Mouse (Mus musculus): ENCODE results near the gene Rundc1.
A peak's percentile ranks its signal among the peaks of the same experiment; 100 is the strongest.
"Not testable (repeated sequence)": the region's sequence is repeated elsewhere in the genome, so short reads cannot be mapped to it uniquely, and the experiment has no call there.

Gene Rundc1

DNA sequence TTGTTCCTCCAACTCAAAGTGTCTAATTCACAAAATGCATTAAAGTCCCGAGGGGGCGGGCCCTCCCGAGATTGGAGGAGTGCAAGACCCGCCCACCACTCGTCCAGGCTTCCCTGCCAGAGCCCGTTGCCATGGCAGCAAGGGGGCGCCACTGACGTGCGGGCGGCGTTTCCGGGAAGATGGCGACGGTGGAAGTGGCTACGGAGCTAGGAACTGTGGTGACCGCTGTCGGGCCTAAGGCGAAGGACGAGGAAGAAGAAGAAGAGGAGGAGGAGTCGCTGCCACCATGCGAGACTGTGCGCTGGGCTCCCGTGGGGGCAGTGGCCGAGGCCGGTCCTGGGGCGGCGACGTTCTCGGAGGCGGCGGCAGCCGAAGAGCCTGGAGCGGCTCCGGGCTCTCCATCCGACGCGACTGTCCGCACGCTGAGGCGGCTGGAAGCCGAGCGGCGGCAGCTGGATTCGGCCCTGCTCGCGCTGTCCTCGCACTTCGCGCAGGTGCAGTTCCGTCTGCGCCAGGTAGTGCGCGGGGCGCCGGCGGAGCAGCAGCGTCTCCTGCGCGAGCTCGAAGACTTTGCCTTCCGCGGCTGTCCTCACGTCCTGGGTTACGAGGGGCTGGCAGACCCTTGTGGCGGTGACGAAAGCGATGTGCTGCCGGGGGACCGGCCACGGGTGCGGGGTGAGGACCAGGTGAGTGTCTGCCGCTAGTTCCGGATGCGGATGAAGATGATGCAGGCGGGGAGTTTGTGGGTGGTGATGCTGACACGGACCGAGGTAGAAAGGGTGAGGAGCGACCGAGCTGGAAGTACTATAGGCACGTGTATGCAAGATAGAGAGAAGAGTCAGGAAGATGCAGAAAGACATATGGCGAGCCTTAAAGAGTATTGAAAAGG is at the start of gene Rundc1, which contains the start of gene Ptges3l:
Rundc1 (plus strand) TSS at position 161 of the 889 bp plus-strand sequence.
Ptges3l (minus strand) TSS at position 409 of the 889 bp plus-strand sequence.
- peak; percentile 98 for DNase-seq (ENCODE audit: low spot score in 2 of 2)

DNA sequence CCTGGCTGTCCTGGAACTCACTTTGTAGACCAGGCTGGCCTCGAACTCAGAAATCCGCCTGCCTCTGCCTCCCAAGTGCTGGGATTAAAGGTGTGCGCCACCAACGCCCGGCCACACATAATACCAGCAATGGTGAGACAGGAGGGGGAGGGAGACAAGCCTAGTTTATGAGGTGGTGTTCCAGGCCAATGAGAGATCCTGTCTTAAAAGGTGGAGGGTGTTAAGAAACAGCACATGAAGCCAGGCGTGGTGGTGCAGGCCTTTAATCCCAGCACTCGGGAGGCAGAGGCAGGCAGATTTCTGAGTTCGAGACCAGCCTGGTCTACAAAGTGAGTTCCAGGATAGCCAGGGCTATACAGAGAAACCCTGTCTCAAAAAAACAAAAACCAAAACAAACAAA is 46.7 kb upstream of the Rundc1 start:
- not testable (repeated sequence) for DNase-seq (ENCODE audit: low spot score in 2 of 2)

DNA sequence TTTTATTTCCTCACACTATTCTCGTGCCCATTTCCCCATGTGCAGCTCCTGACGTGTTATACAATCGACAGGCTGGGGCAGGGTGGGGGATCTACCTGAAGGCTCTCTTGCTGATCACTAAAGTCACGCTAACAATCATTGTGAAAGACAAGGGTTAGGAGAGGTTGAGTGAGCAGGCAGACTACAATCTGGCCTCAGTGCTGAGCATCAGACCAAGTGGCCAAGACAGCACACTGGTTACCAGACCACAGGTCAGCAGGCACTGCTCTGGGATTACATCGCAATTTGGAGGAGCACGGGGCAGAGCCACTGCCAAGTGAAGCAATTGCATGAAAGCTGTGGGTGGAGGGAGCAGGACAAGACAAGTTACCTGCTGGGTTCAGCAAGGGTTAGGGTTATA is 46.0 kb upstream of the Rundc1 start:
- no peak for DNase-seq (ENCODE audit: low spot score in 2 of 2)

DNA sequence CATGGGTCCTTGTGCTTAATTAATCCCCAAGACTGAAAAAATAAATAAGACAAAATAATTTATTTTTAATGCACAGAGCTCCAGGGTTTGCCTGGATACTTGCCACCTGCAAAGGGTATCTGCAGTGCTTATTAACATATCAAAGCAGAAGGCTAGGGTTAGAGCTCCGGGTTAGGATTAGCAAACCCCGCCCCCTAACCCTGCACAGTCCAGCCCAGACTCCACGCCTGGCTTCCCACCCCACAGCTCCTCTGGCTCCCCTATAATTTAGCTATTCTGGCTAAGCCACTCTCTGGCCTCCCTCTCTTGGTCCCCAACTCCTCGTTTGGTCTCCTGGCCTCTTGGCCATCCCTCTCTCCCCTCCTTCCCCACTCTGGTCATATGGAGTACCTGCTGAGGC is 43.1 kb upstream of the Rundc1 start:
- no peak for DNase-seq (ENCODE audit: low spot score in 2 of 2)

DNA sequence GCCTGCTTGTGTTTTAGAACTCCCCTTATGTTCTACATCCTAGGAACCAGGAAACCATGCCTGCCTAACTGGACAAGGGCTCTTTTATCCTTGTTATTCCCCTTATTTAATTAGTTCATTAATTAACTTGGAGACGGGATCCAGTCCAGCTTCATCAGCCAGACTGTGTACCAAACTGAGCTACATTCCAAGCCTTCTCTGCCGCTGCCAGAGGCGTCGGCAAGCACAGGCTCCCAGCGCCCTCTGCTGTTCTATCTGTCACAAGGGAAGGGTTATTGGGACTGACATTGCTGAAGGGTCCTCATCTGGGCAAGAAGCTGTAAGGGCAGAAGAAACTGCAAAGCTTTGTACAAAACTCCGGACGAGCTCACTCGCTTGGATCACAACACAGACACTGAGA is 29.8 kb upstream of the Rundc1 start:
- peak; percentile 17 to 28 for DNase-seq (ENCODE audit: low spot score in 2 of 2)

DNA sequence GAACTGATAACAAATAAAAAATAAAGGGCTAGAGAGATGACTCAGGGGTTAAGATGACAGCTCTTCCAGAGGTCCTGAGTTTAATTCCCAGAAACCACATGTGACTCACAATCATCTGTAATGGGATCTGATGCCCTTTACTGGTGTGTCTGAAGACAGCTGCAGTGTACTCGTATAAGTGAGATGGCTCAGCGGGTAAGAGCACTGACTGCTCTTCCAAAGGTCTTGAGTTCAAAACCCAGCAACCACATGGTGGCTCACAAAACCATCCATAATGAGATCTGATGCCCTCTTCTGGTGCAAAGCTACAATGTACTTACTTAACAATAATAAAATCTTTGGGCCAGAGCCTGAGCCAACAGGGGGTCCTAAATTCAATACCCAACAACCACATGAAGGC is 9.6 kb upstream of the Rundc1 start:
- no peak for DNase-seq (ENCODE audit: low spot score in 2 of 2)

DNA sequence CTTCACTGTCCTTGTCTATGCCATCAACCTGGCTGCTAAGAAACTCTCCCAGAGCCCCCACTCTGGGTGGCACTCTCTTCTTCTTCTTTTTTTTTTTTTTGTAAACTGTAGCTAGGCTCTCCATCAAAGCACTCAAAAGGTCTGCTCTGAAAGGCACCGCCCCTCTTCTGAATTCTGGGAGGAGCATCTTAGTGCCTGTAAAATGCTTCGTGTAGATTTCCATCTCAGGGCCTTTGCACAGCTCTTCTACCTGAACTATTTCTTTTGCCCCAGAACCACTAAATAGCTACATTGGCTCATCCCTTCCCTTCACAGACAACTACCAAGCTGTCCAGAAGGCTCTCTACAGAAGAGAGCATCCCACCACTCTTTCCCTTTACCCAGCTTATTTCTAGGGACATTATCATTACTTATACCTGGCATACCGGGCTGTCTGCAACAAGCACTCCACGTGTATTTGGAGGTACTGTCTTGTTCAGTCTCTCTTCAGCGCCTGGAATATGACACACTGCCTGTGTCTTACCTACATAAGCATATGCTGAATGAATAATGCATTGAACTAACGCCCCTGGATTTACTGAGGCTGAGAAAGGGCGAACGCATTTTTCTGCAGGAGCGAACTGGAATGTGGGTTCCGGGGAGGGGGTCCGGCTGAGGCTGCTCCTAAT is 8.3 kb upstream of the Rundc1 start:
- DNase-seq (ENCODE audit: low spot score in 2 of 2): no peak

DNA sequence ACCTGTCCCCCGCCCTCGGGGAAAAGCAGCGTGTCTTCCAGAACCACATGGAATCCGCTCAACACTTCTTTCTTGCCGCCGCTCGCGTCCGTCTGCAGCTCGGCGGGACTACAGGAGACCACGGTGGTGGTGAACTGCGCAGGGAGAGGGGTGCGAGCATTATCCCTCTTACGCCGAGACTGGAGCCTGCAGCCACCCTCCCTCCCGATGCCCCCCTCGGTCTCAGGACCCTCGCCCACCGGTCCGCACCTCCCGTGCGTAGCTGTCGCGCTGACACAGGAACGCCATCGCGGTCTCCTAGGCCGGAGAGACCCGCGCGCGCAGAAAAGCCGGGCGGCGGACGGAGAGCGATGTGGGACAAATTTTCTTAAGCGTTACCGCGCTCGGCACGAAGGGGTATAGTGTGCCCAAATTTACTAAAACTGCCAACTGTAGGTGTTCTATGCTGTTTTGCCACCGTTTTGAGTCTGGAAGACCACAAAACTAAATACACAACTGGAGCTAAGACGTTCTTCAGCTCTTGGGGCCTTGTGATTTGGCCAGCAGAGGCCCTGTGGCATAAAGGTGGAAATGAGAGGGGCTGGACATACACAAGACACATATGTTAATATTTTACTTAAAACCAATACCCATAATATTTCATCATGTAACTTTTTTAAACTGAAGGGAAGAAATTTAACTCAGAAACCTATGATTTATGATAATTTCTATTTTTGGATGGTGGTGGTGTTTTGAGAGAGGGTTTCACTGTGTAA is 7.6 kb upstream of the Rundc1 start, which contains the start of gene Aarsd1:
Aarsd1 (minus strand) TSS at position 515 of the 755 bp plus-strand sequence.
- DNase-seq (ENCODE audit: low spot score in 2 of 2): peak; percentile 81

DNA sequence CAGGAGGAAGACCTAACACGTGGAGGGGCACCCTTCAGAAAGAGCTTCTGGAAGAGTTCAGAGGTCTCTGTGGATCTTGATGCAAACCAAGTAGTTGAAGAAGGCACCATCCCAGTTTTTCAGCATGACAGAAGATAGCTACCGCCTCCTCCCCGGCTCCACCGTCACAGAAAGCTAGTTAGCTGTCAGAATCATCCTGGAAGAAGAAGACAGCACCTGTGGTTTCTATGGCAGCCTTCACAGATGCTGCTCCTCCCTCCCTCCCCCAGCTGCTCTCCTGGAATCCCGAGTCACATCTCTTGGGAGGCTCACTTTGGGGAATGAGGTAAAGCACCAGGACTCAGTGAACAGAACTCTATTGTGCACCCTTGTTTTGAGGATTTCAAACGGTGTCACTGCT is 5.9 kb upstream of the Rundc1 start:
- no peak for DNase-seq (ENCODE audit: low spot score in 2 of 2)

DNA sequence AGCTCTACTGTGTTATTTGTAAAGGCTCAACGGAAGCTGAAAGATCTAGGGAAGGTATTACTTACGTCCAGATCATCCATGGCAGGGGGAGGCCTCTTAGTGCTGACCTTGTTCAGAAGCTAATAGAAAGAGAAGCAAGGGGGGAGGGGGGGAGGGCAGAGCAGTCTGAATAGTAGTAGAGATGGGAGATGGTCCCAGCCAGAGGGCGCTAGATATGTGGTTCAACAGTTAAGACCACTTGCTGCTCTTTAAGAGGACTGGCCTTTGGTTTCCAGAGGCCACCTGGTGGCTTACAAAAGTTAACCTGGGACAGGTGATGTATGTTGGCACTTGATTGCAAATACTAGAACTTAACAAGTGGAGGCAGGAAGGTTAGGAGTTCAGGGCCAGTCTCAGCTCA is 5.3 kb upstream of the Rundc1 start:
- no peak for DNase-seq (ENCODE audit: low spot score in 2 of 2)

DNA sequence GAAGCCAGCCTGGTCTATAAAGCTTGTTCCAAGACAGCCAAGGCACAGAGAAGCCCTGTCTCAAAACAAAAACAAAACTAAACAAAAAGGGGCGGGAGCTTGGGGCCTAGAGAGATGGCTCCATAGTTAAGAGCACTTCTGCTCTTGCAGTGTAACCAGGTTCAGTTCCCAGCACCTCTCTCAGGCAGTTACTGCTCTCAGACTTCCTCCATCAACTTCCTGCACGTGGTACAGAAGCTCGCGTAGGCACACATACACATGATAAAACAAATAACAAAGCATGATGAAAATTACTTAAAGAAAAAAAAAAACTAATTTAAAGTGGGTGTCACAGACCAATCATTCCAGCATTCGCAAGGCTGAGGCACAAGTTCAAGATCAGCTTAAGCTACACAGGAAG is 4.7 kb upstream of the Rundc1 start:
- no peak for DNase-seq (ENCODE audit: low spot score in 2 of 2)

DNA sequence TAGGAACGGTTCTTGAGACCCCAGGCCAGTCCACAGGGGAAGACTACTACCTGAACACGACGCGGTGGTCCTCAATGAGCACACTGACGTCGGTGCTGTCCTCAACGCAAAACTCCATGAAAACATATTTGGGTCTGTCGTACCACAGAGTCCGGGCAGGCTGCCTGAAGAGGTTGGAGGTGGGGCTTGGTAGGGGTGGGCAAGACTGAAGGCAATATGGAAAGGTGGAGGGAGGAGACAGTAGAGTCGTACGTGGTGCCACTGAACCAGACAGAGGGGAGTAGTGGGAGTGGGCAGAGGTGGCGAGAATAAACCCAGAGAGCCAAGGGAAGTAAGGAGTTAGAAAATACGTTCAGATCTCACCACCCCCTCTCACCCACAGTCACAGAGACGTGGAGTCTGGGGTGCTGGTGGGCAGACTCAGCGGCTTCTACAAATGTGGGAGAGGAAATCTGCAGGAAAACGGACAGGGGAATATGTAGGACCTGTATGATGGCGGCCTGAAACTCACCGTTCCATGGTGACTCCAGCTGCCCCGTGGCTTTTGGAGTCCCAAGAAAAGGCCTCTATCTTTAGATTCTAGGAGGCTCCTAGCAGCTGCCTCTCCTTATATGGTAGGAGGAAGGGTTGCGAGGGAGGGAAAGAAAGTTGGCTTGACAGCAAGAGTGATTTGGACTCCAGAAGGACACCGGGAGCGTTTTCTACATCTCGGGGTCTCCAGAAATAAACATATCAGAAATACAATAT is 607 bp upstream of the Rundc1 start, which contains the start of gene Gm27029:
Gm27029 (minus strand) TSS at position 692 of the 747 bp plus-strand sequence.
- DNase-seq (ENCODE audit: low spot score in 2 of 2): no peak

DNA sequence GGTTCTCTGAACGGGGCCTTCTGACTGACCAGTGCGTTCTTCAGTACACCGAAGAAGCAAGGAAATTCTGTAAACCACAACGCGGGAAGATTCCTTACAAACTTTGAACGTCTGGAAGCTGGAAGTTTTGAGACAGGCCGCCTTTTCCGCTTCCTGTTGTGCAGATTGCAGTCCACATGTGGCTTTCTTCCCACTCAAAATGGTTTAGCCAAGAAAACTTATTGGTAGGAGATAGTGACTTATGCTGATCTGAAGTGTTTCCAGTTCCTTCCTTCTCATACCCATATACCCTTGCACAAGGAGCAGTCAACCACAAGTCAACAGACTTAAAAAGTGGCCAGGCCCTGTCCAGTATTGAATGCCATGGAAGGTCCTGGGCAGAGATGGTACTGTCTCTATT is 1.3 kb downstream of the Rundc1 start:
- DNase-seq (ENCODE audit: low spot score in 2 of 2): no peak

DNA sequence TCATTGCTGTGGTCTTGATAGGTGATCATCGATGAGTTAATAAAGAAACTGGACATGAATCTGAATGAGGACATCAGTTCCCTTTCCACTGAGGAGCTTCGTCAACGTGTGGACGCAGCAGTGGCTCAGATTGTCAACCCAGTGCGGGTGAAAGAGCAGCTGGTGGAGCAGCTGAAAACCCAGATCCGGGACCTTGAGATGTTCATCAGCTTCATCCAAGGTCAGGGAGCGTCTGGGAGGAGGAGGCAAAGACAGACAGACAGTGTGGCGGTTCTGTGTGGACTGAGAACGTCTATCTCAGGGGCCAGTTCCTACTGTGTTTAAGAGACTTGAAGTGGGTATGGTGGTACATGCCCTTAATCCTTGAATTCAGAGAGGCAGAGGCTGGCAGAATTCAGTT is 6.4 kb downstream of the Rundc1 start:
- no peak for DNase-seq (ENCODE audit: low spot score in 2 of 2)

DNA sequence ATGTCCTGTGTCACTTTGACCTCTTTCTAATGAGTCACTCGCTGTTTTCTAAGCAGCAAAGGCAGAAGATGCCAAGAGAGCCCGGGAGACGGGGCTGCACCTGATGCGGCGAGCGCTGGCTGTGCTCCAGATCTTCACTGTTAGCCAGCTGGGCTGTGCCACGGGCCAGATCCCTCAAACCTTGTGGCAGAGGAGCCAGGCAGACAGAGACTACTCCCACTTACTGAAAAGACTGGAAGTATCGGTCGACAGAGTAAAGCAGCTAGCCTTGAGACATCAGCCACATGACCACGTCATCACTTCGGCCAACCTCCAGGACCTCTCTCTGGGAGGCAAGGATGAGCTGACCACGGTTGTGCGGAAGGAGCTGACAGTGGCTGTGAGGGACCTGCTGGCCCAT is 8.5 kb downstream of the Rundc1 start:
- no peak for DNase-seq (ENCODE audit: low spot score in 2 of 2)

DNA sequence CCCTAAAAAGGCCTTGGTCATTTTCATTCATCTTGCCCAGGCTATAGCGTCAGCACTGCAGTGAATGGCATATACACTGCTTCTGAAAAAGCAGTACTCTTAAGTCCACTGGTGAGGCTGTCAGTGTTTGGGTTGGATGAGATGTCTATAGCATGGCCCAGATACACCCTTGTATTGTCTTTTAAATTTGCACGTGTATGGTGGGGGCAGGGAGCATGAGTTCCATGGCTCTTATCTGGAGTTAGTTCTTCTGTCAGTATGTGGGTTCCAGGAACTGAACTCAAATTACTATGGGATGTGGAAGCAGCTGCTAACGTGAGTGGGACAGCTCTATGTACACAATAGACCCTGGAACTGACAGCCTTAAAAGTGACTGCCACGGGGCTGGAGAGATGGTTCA is 10.9 kb downstream of the Rundc1 start:
- no peak for DNase-seq (ENCODE audit: low spot score in 2 of 2)

DNA sequence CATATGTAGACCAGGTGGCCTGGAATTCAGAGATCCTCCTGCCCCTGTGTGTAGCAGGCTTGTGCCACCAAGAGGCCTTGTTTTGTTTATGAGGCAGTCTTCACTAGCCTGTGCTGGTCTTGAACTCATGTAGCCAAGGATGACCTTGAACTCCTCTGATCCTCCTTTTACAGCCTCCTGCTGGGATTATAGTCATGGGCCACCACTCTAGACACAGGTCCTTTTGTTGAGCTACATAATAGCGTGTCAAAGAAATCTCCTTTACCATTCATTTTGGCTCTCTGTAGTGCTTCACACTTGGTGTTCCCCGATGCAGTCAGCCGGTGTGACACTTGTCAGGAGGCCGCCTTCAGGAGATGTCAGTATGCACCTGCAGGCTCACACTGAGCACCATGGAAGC is 12.0 kb downstream of the Rundc1 start:
- no peak for DNase-seq (ENCODE audit: low spot score in 2 of 2)

DNA sequence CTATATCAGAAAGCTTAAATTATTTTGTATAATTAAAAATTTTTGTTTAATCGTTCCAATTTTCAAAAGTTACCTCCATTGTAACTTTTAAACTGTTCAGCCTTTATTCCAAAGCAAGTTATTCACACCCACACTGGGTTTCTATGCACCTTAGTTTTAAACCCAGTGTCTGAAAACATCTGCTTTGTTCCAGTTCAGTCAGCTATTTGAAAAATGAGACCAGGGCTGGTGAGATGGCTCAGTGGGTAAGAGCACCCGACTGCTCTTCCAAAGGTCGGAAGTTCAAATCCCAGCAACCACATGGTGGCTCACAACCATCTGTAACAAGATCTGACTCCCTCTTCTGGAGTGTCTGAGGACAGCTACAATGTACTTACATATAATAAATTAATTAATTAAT is 13.1 kb downstream of the Rundc1 start:
- DNase-seq (ENCODE audit: low spot score in 2 of 2): not testable (repeated sequence)

DNA sequence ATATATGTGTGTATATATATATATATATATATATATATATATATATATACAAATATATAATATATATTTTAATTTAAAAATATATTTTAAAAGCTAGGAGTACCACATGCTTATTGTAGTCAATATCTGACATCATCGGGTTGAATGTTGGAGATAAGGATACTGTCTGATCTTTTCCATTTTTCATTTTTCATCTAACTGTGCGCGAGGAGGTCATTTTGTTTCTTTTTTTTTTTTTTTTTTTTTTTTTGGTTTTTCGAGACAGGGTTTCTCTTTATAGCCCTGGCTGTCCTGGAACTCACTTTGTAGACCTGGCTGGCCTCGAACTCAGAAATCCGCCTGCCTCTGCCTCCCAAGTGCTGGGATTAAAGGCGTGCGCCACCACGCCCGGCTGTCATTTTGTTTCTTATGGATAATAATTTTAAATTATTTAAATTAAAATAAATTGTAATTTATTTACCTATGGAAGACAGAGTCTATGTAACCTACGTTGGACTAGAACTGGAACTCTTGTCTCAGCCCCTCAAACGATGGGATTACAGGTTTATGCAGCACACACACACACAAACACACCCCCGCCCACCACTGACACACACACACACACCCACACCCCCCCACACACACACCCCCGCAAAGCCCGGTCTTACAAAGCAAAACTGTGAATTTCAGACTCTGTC is 16.7 kb downstream of the Rundc1 start:
- not testable (repeated sequence) for DNase-seq (ENCODE audit: low spot score in 2 of 2)

DNA sequence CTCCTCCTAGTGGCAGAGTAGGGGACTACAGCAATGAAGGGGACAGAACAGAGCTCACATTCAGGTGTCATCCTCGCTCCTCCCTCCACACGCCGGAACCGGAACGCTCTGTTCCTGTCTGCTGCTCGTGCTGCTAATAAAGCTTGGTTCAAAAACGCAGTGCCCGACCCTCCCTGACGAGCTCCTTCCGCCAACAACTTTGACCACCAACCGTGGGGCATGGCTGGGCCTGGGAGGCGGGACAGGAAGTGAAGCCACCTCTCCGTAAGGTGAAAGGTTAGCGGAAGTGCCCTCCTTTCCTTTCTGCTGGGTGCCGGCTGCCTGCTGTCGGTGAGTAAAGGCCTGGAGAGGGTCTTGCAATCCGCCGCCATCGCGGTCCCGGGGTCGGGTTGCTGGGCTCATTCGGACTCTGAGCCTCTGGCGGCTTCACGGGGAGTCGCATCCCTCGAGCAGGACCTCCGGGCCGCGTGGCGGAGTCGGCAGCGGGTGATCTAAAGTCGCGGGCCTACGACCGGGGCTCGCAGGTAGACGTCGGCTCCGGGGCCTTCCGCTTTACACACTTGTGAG is 17.3 kb downstream of the Rundc1 start, which contains the start of gene Rpl27:
Rpl27 (plus strand) TSS at position 172 of the 567 bp plus-strand sequence.
- DNase-seq (ENCODE audit: low spot score in 2 of 2): peak; percentile 98 to 99

All from spleen, postnatal 36 days (tissue).